Mouse (Mus musculus): ENCODE measurements around the gene Hoxc11. TPM values are rescaled to one million over a fixed set of nuclear protein-coding genes. Genes with fewer than 3 reads are reported as not detected.

Hoxc11 gene
- total and polyA plus RNA-seq, 2 experiments, result not detected

DNA sequence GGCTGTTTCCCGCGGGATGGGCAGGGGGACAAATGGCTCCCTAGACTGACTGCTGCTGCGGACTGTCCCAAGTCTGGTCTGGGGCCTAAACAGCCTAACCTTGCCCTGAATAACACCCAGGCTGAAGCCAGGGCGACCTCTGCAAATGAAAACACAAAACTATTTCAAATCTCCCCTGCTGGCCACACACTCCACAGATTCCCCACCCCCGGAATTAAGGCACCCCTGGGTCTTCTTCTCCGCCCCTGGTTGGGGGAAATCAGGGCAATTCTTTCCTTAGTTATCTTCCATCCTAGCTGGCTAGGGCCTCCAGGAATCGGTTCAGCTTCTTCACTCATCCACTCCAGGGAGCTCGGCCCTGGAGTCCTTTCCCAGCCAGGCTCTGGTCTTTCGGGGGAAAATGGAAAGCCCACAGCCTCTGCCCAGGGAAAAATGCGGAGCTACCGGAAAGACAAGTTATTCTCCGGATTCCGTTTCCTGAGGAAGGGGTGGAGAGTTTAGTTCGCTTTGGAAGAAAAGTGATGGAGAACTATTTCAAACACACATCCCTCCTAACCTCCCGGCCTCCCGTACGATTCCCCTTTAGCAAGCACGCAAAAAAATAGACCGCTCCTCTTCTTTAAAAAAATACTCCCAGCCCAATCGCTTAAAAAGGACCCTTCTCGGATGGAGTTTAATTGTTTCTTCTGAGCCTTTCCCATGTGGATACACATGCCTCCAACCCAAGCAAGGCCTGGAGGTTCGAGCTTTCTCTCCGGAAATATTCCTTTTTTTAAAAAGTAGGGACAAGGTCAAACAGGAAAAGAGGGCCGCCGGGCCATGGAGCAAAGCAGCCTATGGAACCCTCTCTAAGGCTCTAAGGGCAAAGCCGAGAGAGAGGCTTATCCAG, 11.0 kb downstream of the Hoxc11 start:
- Histone ChIP-seq H3K27me3 (ENCODE audit: control insufficient read depth, insufficient read depth, low read length) (peaks cover 33% of the 10 kb centered on the region), H3K9ac (ENCODE audit: low read depth, low read length) (no peak overlapping the region), H3K79me2 (ENCODE audit: control insufficient read depth, insufficient read depth, low read length) (no peaks in the 10 kb centered on the region), H3K27ac (replicated peaks; ENCODE audit: insufficient read depth, low read depth, low read length) (no peak overlapping the region), H3K36me3 (ENCODE audit: control insufficient read depth, insufficient read depth, low read length) (no peaks in the 10 kb centered on the region), H3K4me1 (ENCODE audit: control insufficient read depth, insufficient read depth, low read length) (no peaks in the 10 kb centered on the region), H3K4me3 (ENCODE audit: insufficient read depth, low read depth, low read length) (no peak overlapping the region)
- DNase-seq (ENCODE audit: extremely low read depth, low read depth, low spot score), result no peak
- WGBS, result 10% methylated on average over 26 of the region's 26 CpGs
- TF ChIP-seq CTCF (IDR thresholded peaks at IDR 0.05; ENCODE audit: low read depth, low read length), result no peak
- TF ChIP-seq POLR2A (IDR thresholded peaks at IDR 0.05; ENCODE audit: extremely low read depth, insufficient read depth, low read length), result no peak

DNA sequence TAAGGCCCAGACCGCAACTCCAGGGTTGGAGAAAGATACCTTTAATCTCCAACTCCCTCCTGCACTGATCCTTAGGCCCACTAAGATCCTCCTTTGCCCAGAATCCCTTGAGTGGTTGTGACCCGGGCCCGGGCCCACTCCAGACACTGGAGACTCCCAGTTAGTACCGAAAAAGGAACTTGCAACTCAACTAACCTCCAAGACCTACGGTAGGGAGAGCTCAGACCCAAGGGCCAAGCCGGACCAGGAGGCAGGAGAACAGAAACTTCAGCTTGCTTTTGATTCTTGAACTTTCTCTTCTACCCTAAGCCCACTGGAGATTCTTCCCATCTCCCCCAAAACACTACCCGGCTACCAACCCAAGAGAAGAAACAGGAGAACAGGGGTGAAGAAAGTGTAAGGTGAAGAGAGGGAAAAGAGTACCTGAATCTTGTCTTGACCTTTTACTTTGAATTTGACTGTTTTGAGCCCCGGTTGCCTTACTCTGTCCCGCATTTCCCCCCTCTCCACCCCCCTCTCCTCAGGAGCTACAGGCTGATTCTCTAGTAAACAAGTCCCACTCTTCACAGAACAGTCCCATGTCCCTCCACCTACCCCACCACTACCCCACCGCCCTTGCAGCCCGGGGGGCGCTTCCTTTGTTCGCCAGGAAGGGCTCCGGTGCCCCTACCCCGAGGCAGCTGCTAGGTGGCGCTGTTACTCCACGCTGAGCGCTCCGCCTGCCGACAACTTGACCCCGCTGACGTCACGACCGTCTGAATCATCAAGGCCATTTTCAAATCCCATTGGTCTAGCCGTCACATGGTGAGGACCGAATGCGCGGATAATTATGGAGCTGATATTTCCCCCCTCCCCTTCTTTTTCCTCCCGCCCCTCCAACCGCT, 11.9 kb downstream of the Hoxc11 start:
- no peak overlapping the region for H3K27ac ChIP-seq (replicated peaks; ENCODE audit: insufficient read depth, low read depth, low read length)
- no peak overlapping the region for H3K4me3 ChIP-seq (ENCODE audit: insufficient read depth, low read depth, low read length)
- peak; percentile 7 for DNase-seq (ENCODE audit: extremely low read depth, low read depth, low spot score)
- no peaks in the 10 kb centered on the region for H3K4me1 ChIP-seq (ENCODE audit: control insufficient read depth, insufficient read depth, low read length)
- WGBS, result 9% methylated on average over 28 of the region's 30 CpGs
- H3K27me3 ChIP-seq (ENCODE audit: control insufficient read depth, insufficient read depth, low read length), result peaks cover 32% of the 10 kb centered on the region
- H3K36me3 ChIP-seq (ENCODE audit: control insufficient read depth, insufficient read depth, low read length), result no peaks in the 10 kb centered on the region
- no peaks in the 10 kb centered on the region for H3K79me2 ChIP-seq (ENCODE audit: control insufficient read depth, insufficient read depth, low read length)
- peak; percentile 67 for TF ChIP-seq CTCF (IDR thresholded peaks at IDR 0.05; ENCODE audit: low read depth, low read length)
- no peak for TF ChIP-seq POLR2A (IDR thresholded peaks at IDR 0.05; ENCODE audit: extremely low read depth, insufficient read depth, low read length)
- no peak overlapping the region for H3K9ac ChIP-seq (ENCODE audit: low read depth, low read length)

DNA sequence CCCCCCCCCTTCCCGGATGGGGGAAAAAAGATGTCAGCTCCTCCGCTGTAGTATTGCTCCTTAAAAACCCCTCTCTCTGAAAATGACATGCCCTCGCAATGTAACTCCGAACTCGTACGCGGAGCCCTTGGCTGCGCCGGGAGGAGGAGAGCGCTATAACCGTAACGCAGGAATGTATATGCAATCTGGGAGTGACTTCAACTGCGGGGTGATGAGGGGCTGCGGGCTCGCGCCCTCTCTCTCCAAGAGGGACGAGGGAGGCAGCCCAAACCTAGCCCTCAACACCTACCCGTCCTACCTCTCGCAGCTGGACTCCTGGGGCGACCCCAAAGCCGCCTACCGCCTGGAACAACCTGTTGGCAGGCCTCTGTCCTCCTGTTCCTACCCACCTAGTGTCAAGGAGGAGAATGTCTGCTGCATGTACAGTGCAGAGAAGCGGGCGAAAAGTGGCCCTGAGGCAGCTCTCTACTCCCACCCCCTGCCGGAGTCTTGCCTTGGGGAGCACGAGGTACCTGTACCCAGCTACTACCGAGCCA, 12.6 kb downstream of the Hoxc11 start, which contains the start of gene Hoxc10:
Hoxc10 (plus strand) TSS at position 21 of the 536 bp plus-strand sequence.
- no peak within 1 kb of the TSS for H3K27ac ChIP-seq (replicated peaks; ENCODE audit: insufficient read depth, low read depth, low read length)
- TF ChIP-seq POLR2A (IDR thresholded peaks at IDR 0.05; ENCODE audit: extremely low read depth, insufficient read depth, low read length), result no peak
- no peak for TF ChIP-seq CTCF (IDR thresholded peaks at IDR 0.05; ENCODE audit: low read depth, low read length)
- peaks cover 33% of the 10 kb centered on the region for H3K27me3 ChIP-seq (ENCODE audit: control insufficient read depth, insufficient read depth, low read length)
- H3K79me2 ChIP-seq (ENCODE audit: control insufficient read depth, insufficient read depth, low read length), result no peaks in the 10 kb centered on the region
- no peak within 1 kb of the TSS for H3K9ac ChIP-seq (ENCODE audit: low read depth, low read length)
- no peak for DNase-seq (ENCODE audit: extremely low read depth, low read depth, low spot score)
- H3K36me3 ChIP-seq (ENCODE audit: control insufficient read depth, insufficient read depth, low read length), result no peaks in the 10 kb centered on the region
- 10% methylated on average over 27 of the region's 27 CpGs for WGBS
- H3K4me3 ChIP-seq (ENCODE audit: insufficient read depth, low read depth, low read length), result no peak within 1 kb of the TSS
- H3K4me1 ChIP-seq (ENCODE audit: control insufficient read depth, insufficient read depth, low read length), result no peaks in the 10 kb centered on the region

DNA sequence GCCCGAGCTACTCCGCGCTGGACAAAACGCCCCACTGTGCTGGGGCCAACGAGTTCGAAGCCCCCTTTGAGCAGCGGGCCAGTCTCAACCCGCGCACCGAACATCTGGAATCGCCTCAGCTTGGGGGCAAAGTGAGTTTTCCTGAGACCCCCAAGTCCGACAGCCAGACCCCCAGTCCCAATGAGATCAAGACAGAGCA, 13.0 kb downstream of the Hoxc11 start, which contains the start of gene Hoxc5:
Hoxc5 (plus strand) TSS at position 132 of the 199 bp plus-strand sequence.
- no peaks in the 10 kb centered on the region for H3K4me1 ChIP-seq (ENCODE audit: control insufficient read depth, insufficient read depth, low read length)
- no peak within 1 kb of the TSS for H3K9ac ChIP-seq (ENCODE audit: low read depth, low read length)
- TF ChIP-seq CTCF (IDR thresholded peaks at IDR 0.05; ENCODE audit: low read depth, low read length) (no peak), POLR2A (IDR thresholded peaks at IDR 0.05; ENCODE audit: extremely low read depth, insufficient read depth, low read length) (no peak)
- no peaks in the 10 kb centered on the region for H3K79me2 ChIP-seq (ENCODE audit: control insufficient read depth, insufficient read depth, low read length)
- H3K27me3 ChIP-seq (ENCODE audit: control insufficient read depth, insufficient read depth, low read length), result peaks cover 34% of the 10 kb centered on the region
- WGBS, result 10% methylated on average over 12 of the region's 12 CpGs
- H3K36me3 ChIP-seq (ENCODE audit: control insufficient read depth, insufficient read depth, low read length), result no peaks in the 10 kb centered on the region
- no peak for DNase-seq (ENCODE audit: extremely low read depth, low read depth, low spot score)
- no peak within 1 kb of the TSS for H3K4me3 ChIP-seq (ENCODE audit: insufficient read depth, low read depth, low read length)
- no peak within 1 kb of the TSS for H3K27ac ChIP-seq (replicated peaks; ENCODE audit: insufficient read depth, low read depth, low read length)

DNA sequence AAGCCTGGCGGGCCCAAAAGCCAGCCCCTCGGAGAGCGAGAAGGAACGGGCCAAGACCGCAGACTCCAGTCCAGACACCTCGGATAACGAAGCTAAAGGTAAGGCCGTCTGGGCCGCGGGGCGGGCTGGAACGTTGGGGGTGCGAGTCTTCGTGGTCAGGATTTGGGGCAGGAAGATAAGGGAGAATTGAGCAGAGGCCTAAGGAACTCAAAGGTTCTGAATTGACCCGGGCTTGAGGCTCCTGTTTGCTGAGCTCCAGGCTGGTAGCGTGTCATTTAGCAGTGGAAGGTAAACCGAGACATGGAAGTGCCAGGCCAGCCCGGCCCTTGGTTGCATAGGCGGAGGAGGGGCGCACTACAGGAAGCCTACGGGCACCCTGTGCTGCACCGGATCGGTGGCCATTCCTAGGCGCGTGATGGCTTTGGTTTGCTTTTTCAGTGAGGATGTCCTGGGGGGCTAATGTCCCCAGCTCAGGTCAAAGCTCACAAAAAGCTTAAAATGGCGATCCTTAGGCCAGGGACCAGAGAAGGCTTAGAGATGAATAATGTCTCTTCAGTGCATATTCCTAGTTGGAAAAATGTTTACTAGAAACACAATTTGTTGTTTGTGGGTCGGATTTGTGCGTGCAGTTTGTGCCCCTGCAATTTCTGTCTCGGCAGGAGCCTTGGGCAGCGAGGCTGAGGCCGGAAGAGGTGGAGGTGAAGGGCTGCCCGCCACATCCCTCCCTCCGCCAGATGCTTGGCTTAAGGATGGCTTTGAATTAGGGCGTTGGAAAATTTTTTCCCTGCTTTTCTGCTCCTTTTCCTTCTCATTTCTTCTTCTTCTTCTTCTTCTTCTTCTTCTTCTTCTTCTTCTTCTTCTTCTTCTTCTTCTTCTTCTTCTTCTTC, 13.5 kb downstream of the Hoxc11 start:
- H3K36me3 ChIP-seq (ENCODE audit: control insufficient read depth, insufficient read depth, low read length), result no peaks in the 10 kb centered on the region
- TF ChIP-seq POLR2A (IDR thresholded peaks at IDR 0.05; ENCODE audit: extremely low read depth, insufficient read depth, low read length), result no peak
- TF ChIP-seq CTCF (IDR thresholded peaks at IDR 0.05; ENCODE audit: low read depth, low read length), result no peak
- no peaks in the 10 kb centered on the region for H3K4me1 ChIP-seq (ENCODE audit: control insufficient read depth, insufficient read depth, low read length)
- H3K4me3 ChIP-seq (ENCODE audit: insufficient read depth, low read depth, low read length), result no peak overlapping the region
- WGBS, result 8% methylated on average over 34 of the region's 34 CpGs
- no peaks in the 10 kb centered on the region for H3K79me2 ChIP-seq (ENCODE audit: control insufficient read depth, insufficient read depth, low read length)
- H3K27ac ChIP-seq (replicated peaks; ENCODE audit: insufficient read depth, low read depth, low read length), result no peak overlapping the region
- no peak for DNase-seq (ENCODE audit: extremely low read depth, low read depth, low spot score)
- no peak overlapping the region for H3K9ac ChIP-seq (ENCODE audit: low read depth, low read length)
- H3K27me3 ChIP-seq (ENCODE audit: control insufficient read depth, insufficient read depth, low read length), result peaks cover 38% of the 10 kb centered on the region

All from liver, adult 2 months (tissue).